Mouse (Mus musculus): ENCODE data around the gene Il3.

GRCm38 (mm10) chr11:54244465-54244864, 22.6 kb downstream of the Il3 start:
- TF ChIP-seq POLR2A (IDR thresholded peaks at IDR 0.05; ENCODE audit: insufficient read length, low read depth), result no peak
- TF ChIP-seq TCF3 (IDR thresholded peaks at IDR 0.05; ENCODE audit: insufficient read length, low read depth), result no peak
- no peak for TF ChIP-seq MYOD1 (IDR thresholded peaks at IDR 0.05; ENCODE audit: control insufficient read depth in 1 of 3, insufficient read length in 2 of 3, low read depth in 2 of 3)
- no peak for TF ChIP-seq MAX (IDR thresholded peaks at IDR 0.05; ENCODE audit: low read depth)
- no peak for TF ChIP-seq USF1 (IDR thresholded peaks at IDR 0.05; ENCODE audit: low read depth)
- no peak for TF ChIP-seq MYOG (IDR thresholded peaks at IDR 0.05; ENCODE audit: control insufficient read depth in 1 of 3, insufficient read depth in 1 of 3, insufficient read length in 2 of 3, low read depth in 2 of 3)
- no peak for TF ChIP-seq POLR2AphosphoS2 (IDR thresholded peaks at IDR 0.05; ENCODE audit: insufficient read length, low read depth)
- no peak for TF ChIP-seq SRF (IDR thresholded peaks at IDR 0.05; ENCODE audit: control insufficient read depth, insufficient read length, low read depth)
- TF ChIP-seq E2F4 (IDR thresholded peaks at IDR 0.05; ENCODE audit: insufficient read depth), result no peak
- TF ChIP-seq CEBPB (IDR thresholded peaks at IDR 0.05; ENCODE audit: insufficient read depth, poor library complexity, severe bottlenecking), result no peak

Measured in myocyte (in vitro differentiated cells).